Mouse (Mus musculus) erythroblast, embryonic 14.5 days (primary cell): ENCODE measurements around the gene Fam234a. TPM values are rescaled to one million over a fixed set of nuclear protein-coding genes. Genes with fewer than 3 reads are reported as not detected.

Experiments used
- H3K27me3 ChIP-seq: 2 replicates; pipeline ENCODE4 v1.6.1; 2012; ENCODE audit warnings: inconsistent platforms; ENCODE audit not compliant: control insufficient read depth
- H3K36me3 ChIP-seq: 2 replicates; pipeline ENCODE4 v1.6.1; 2012; ENCODE audit warnings: mild to moderate bottlenecking, inconsistent platforms; ENCODE audit not compliant: control insufficient read depth
- H3K4me1 ChIP-seq: 2 replicates; pipeline ENCODE4 v1.6.1; 2012; ENCODE audit warnings: inconsistent platforms; ENCODE audit not compliant: control insufficient read depth
- H3K4me3 ChIP-seq: replicated peaks from 2 replicates; pipeline ENCODE3; 2012; ENCODE audit warnings: moderate library complexity, mild to moderate bottlenecking, inconsistent platforms
- H3K9me3 ChIP-seq: 2 replicates; pipeline ENCODE4 v1.6.1; 2012; ENCODE audit warnings: low read length, inconsistent platforms, mixed read lengths; ENCODE audit not compliant: control insufficient read depth
- GATA1 ChIP-seq: IDR thresholded peaks from 2 replicates; pipeline ENCODE4 v1.6.1; 2012; ENCODE audit warnings: low read length, inconsistent platforms, mixed read lengths
- TAL1 ChIP-seq: IDR thresholded peaks from 3 replicates; pipeline ENCODE4 v1.6.1; 2012; ENCODE audit warnings: low read length, inconsistent platforms, mixed read lengths
- polyA plus RNA-seq: library from polyadenylated mRNA; stranded (reverse); fragments of >175 nt; gene quantifications from 2 replicates; pipeline ENCODE4 v1.2.3, GENCODE M21; 2012

Fam234a gene
- polyA plus RNA-seq, 1 experiment, result 0.09 TPM

- Histone ChIP-seq H3K9me3 (no peaks in the 10 kb centered on the region), H3K36me3 (peaks cover 94% of the 10 kb centered on the region), H3K27me3 (no peaks in the 10 kb centered on the region), H3K4me1 (peaks cover 30% of the 10 kb centered on the region), H3K4me3 (no peak overlapping the region)
- TF ChIP-seq TAL1 (no peak), GATA1 (no peak)
These were observed 17.8 kb upstream of the Fam234a start for GRCm38 (mm10) chr17:26261826-26262225.

DNA sequence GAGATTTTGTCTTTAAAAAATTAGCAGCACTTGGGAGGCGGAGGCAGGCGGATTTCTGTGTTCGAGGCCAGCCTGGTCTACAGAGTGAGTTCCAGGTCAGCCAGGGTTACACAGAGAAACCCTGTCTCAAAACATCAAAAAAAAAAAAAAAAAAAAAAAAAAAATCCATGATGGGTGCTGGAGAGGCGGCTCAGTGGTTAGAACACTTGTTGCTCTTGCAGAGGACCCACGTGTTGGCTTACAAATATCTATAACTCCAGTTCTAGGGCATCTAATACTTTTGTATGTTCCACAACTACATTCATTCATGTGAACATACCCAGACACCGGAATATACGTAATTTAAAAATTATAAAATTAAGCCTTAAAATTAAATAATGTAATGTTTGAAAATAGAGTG is 11.3 kb upstream of the Fam234a start:
- Histone ChIP-seq H3K9me3 (no peaks in the 10 kb centered on the region), H3K4me3 (no peak overlapping the region), H3K36me3 (peaks cover 55% of the 10 kb centered on the region), H3K27me3 (no peaks in the 10 kb centered on the region), H3K4me1 (peaks cover 28% of the 10 kb centered on the region)
- no peak for TF ChIP-seq TAL1
- no peak for TF ChIP-seq GATA1

GRCm38 (mm10) chr17:26253399-26253798 is 9.4 kb upstream of the Fam234a start:
- Histone ChIP-seq H3K9me3 (no peaks in the 10 kb centered on the region), H3K4me3 (peak overlapping the region; percentile 89), H3K27me3 (no peaks in the 10 kb centered on the region), H3K36me3 (peaks cover 37% of the 10 kb centered on the region), H3K4me1 (peaks cover 25% of the 10 kb centered on the region)
- no peak for TF ChIP-seq TAL1
- no peak for TF ChIP-seq GATA1

- Histone ChIP-seq H3K9me3 (no peaks in the 10 kb centered on the region), H3K27me3 (0 out of 2 replicates have a peak, but pooled peaks cover 2% of the 10 kb centered on the region), H3K36me3 (peaks cover 30% of the 10 kb centered on the region), H3K4me1 (peaks cover 25% of the 10 kb centered on the region), H3K4me3 (peak within 1 kb of the TSS; percentile 89)
- TF ChIP-seq GATA1 (no peak), TAL1 (no peak)
These were observed 8.7 kb upstream of the Fam234a start, which contains the start of gene Luc7l for GRCm38 (mm10) chr17:26252539-26253251. Gene Luc7l, plus strand, starts transcription at chr17:26252896.

GRCm38 (mm10) chr17:26251886-26252538 is 8.0 kb upstream of the Fam234a start:
- 0 out of 2 replicates have a peak, but pooled peaks cover 2% of the 10 kb centered on the region for H3K27me3 ChIP-seq
- peak overlapping the region; percentile 89 for H3K4me3 ChIP-seq
- TF ChIP-seq GATA1 (no peak), TAL1 (no peak)
- H3K9me3 ChIP-seq, result no peaks in the 10 kb centered on the region
- H3K4me1 ChIP-seq, result peaks cover 25% of the 10 kb centered on the region
- H3K36me3 ChIP-seq, result peaks cover 23% of the 10 kb centered on the region

GRCm38 (mm10) chr17:26243471-26244100 is 456 bp downstream of the Fam234a start:
- Histone ChIP-seq H3K27me3 (0 out of 2 replicates have a peak, but pooled peaks cover 2% of the 10 kb centered on the region), H3K36me3 (no peaks in the 10 kb centered on the region), H3K4me1 (peaks cover 52% of the 10 kb centered on the region), H3K4me3 (peak overlapping the region; percentile 82), H3K9me3 (no peaks in the 10 kb centered on the region)
- no peak for TF ChIP-seq TAL1
- TF ChIP-seq GATA1, result no peak

DNA sequence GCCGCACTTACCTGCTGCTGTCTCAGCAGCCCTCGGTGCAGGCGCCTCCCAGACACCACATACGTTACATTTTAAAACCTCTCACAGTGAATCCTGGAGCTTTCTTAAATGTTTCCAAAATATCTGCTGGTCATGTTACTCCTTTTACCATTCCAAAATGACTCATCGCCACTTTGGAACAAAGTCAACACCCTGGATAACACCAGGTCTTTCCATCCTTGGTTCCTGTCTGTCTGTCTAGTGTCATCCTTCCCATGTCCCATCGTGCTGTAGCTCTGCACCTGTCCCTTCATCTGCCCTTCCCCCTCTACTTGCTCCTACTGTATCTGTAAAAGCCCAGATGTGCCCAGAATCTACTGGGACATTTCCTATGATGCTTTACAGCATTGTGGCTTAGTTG is 3.1 kb downstream of the Fam234a start:
- peaks cover 61% of the 10 kb centered on the region for H3K4me1 ChIP-seq
- no peak overlapping the region for H3K4me3 ChIP-seq
- H3K9me3 ChIP-seq, result no peaks in the 10 kb centered on the region

DNA sequence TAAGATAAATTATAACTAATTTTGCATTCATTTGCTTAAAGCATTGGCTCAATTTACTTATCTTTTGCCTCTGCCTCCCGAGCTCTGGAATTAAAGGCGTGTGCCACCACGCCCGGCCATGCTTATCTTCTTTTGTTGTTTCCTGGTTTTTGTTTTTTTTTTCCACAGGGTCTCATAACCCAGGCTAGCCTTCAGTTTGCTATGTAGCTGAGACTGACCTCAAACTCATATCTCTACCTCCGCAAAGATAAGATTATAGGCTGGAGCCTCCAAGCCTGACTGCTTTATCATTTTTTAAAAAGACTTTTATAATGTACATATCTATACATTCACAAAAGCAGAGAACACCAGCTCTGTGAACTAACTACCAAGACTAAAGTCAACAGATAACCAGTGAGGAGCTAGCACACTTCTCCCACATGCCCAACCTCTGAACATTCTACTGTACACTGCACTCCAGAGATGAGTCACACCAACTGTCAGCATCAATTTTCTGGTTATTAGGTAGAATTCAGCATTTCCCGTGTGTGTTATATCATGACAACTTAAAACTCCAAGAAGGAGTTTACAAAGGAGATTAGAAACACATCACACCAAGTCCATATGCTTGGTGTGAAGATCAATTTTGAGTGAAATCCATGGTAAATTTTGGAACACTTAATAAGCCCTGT is 3.8 kb downstream of the Fam234a start:
- H3K36me3 ChIP-seq, result no peaks in the 10 kb centered on the region
- H3K4me3 ChIP-seq, result no peak overlapping the region
- no peaks in the 10 kb centered on the region for H3K27me3 ChIP-seq
- TF ChIP-seq GATA1, result no peak
- TF ChIP-seq TAL1, result no peak
- peaks cover 64% of the 10 kb centered on the region for H3K4me1 ChIP-seq
- no peaks in the 10 kb centered on the region for H3K9me3 ChIP-seq

More for the DNA sequence above, 3.1 kb downstream of the Fam234a start:
- Histone ChIP-seq H3K27me3 (no peaks in the 10 kb centered on the region), H3K36me3 (no peaks in the 10 kb centered on the region)
- TF ChIP-seq GATA1, result no peak
- no peak for TF ChIP-seq TAL1
